18 mouse cellular contexts compared by ENCODE assay signal in genomic region chr6:100301410-100302108, GRCm38 (mm10). TPM values are rescaled to one million over a fixed set of nuclear protein-coding genes. Genes with fewer than 3 reads are reported as not detected.
DNase-seq lines count a peak whose midpoint lies in the region; ATAC-seq and TF ChIP-seq lines count a peak whose summit lies in the region.
"Had no signal": no experiment of that assay in that cellular context is flagged by ENCODE, and none has a peak within 500 bp of the region (broad histone marks: within the 10 kb centered on the region; RNA-seq: fewer than 3 reads in every experiment).

No protein-coding gene starts in this region.

- H3K36me3 ChIP-seq in embryonic facial prominence, embryonic 12.5 days: no peaks in the 10 kb centered on the region
- no peaks in the 10 kb centered on the region for H3K36me3 ChIP-seq in liver, embryonic 14.5 days (replicated peaks; ENCODE audit: control insufficient read depth, insufficient read depth, low read depth)
- no peaks in the 10 kb centered on the region for H3K36me3 ChIP-seq in forebrain, embryonic 14.5 days (ENCODE audit: control insufficient read depth, insufficient read depth, low read length)
- H3K36me3 ChIP-seq: limb, embryonic 12.5 days; neural tube, embryonic 13.5 days had no signal

- 56% methylated on average over 8 of the region's 8 CpGs for WGBS in embryonic facial prominence, embryonic 12.5 days
- WGBS in liver, embryonic 14.5 days (ENCODE audit: insufficient replicate concordance): 36% methylated on average over 8 of the region's 8 CpGs
- 71% methylated on average over 8 of the region's 8 CpGs for WGBS in forebrain, embryonic 14.5 days

- peak; percentile 30 for DNase-seq in gastrocnemius, postnatal 10 days
- DNase-seq in gastrocnemius, postnatal 36 days: no peak
- peak; percentile 22 for DNase-seq in kidney, postnatal 14 days
- no peak for DNase-seq in kidney, adult 9 months
- DNase-seq in liver, embryonic 14.5 days (ENCODE audit: low read depth in 3 of 3, low spot score in 3 of 3): no peak
- no peak for DNase-seq in forebrain, embryonic 14.5 days (ENCODE audit: low spot score)
- DNase-seq: adrenal gland, adult 2 months; cerebellum, postnatal 14 days; heart, adult 2 months; kidney, adult 18-20 months; lung, postnatal 14 days; thymus, postnatal 14 days had no signal

- no peak overlapping the region for H3K4me3 ChIP-seq in embryonic facial prominence, embryonic 12.5 days
- no peak overlapping the region for H3K4me3 ChIP-seq in liver, embryonic 14.5 days (ENCODE audit: insufficient read depth in 1 of 2, low read depth in 2 of 2, low read length in 2 of 2)
- no peak overlapping the region for H3K4me3 ChIP-seq in forebrain, embryonic 14.5 days (ENCODE audit: low read depth, low read length)
- H3K4me3 ChIP-seq: erythroblast, embryonic 14.5 days; heart, adult 2 months; limb, embryonic 12.5 days; neural tube, embryonic 13.5 days had no signal

- no peak overlapping the region for H3K4me2 ChIP-seq in embryonic facial prominence, embryonic 12.5 days (replicated peaks)
- H3K4me2 ChIP-seq in liver, embryonic 14.5 days (ENCODE audit: low read depth): no peak overlapping the region
- no peak overlapping the region for H3K4me2 ChIP-seq in forebrain, embryonic 14.5 days (ENCODE audit: low read length)
- H3K4me2 ChIP-seq: hindbrain, embryonic 14.5 days; limb, embryonic 12.5 days; neural tube, embryonic 13.5 days had no signal

- no peak for TF ChIP-seq EP300 in liver, embryonic 14.5 days (IDR thresholded peaks at IDR 0.05; ENCODE audit: low read depth)

- H3K27me3 ChIP-seq in embryonic facial prominence, embryonic 12.5 days: peaks cover 9% of the 10 kb centered on the region; the same call in 1 of the 2 replicates
- no peaks in the 10 kb centered on the region for H3K27me3 ChIP-seq in liver, embryonic 14.5 days (ENCODE audit: control insufficient read depth, insufficient read depth, low read length)
- no peaks in the 10 kb centered on the region for H3K27me3 ChIP-seq in forebrain, embryonic 14.5 days (replicated peaks; ENCODE audit: control insufficient read depth, insufficient read depth, low read length)

- ATAC-seq in embryonic facial prominence, embryonic 12.5 days (ENCODE audit: insufficient number of reproducible peaks, insufficient read depth, low FRiP score, low TSS enrichment): no peak
- peak; percentile 58 for ATAC-seq in liver, embryonic 14.5 days (ENCODE audit: insufficient read depth)
- ATAC-seq in forebrain, embryonic 14.5 days: no peak
- ATAC-seq: forebrain, embryonic 16.5 days had no signal

- intact Hi-C loops in gastrocnemius, postnatal 36 days (cut with DNase I): no loop called here

- no peak for TF ChIP-seq CTCF in liver, embryonic 14.5 days (IDR thresholded peaks at IDR 0.05; ENCODE audit: low read depth)

- no peak overlapping the region for H3K27ac ChIP-seq in embryonic facial prominence, embryonic 12.5 days
- no peak overlapping the region for H3K27ac ChIP-seq in liver, embryonic 14.5 days
- H3K27ac ChIP-seq in forebrain, embryonic 14.5 days (ENCODE audit: low read depth, low read length): no peak overlapping the region
- H3K27ac ChIP-seq: heart, adult 2 months; hindbrain, embryonic 14.5 days; limb, embryonic 12.5 days; neural tube, embryonic 13.5 days had no signal

- H3K9ac ChIP-seq in embryonic facial prominence, embryonic 12.5 days: 0 out of 2 replicates have a peak overlapping the region, but pooled peaks have one; percentile 15
- no peak overlapping the region for H3K9ac ChIP-seq in liver, embryonic 14.5 days (replicated peaks)
- H3K9ac ChIP-seq in forebrain, embryonic 14.5 days (ENCODE audit: low read length): no peak overlapping the region
- H3K9ac ChIP-seq: hindbrain, embryonic 14.5 days; limb, embryonic 12.5 days; neural tube, embryonic 13.5 days had no signal

- H3K9me3 ChIP-seq in embryonic facial prominence, embryonic 12.5 days: no peaks in the 10 kb centered on the region
- no peaks in the 10 kb centered on the region for H3K9me3 ChIP-seq in liver, embryonic 14.5 days (ENCODE audit: control insufficient read depth, low read length)
- no peaks in the 10 kb centered on the region for H3K9me3 ChIP-seq in forebrain, embryonic 14.5 days (replicated peaks; ENCODE audit: control insufficient read depth, low read length)
- H3K9me3 ChIP-seq: limb, embryonic 12.5 days; neural tube, embryonic 13.5 days had no signal

- H3K4me1 ChIP-seq in embryonic facial prominence, embryonic 12.5 days: peaks cover 5% of the 10 kb centered on the region
- H3K4me1 ChIP-seq in liver, embryonic 14.5 days (replicated peaks; ENCODE audit: control insufficient read depth in 2 of 2, insufficient read depth in 2 of 2, low read length in 1 of 2): peaks cover 0 to 9% of the 10 kb centered on the region in 2 experiments; a peak in 1 of 4 replicates
- H3K4me1 ChIP-seq in forebrain, embryonic 14.5 days (ENCODE audit: control insufficient read depth, insufficient read depth, low read length): no peaks in the 10 kb centered on the region
- H3K4me1 ChIP-seq: neural tube, embryonic 13.5 days had no signal

RNA-seq across cellular contexts. Expression of gene Rybp, which starts 14.3 kb away (rescaled TPM):
- total RNA-seq in gastrocnemius, postnatal 10 days (2021): 1 to 10 TPM; 7.6 to 8.7 TPM
- 1 to 10 TPM; 4.3 to 5.0 TPM for total RNA-seq in gastrocnemius, postnatal 36 days (2021)
- 25.3 and 25.7 TPM in 2 replicates for polyA plus RNA-seq in embryonic facial prominence, embryonic 12.5 days (2016; fragmentation: Nextera tagmentation; extraction: Ambion mirVana)
- polyA plus RNA-seq in liver, embryonic 14.5 days (2012; rRNA removed): 5.1 and 10.7 TPM in 2 replicates
- 3.2 and 3.5 TPM in 2 replicates for polyA plus RNA-seq in liver, embryonic 14.5 days (2014; fragmentation: Nextera tagmentation; extraction: Ambion mirVana)
- 16.7 and 16.9 TPM in 2 replicates for polyA plus RNA-seq in forebrain, embryonic 14.5 days (2014; fragmentation: Nextera tagmentation; extraction: Ambion mirVana)

Comparison
In these comparisons a context has a peak if more than half of its experiments do, and no peak if none do; other contexts are left out.
1. DNase-seq: peak in gastrocnemius, postnatal 10 days (single experiment) and kidney, postnatal 14 days (single experiment); none in gastrocnemius, postnatal 36 days (0 of 2), kidney, adult 9 months (single experiment), liver, embryonic 14.5 days (0 of 3) and forebrain, embryonic 14.5 days (single experiment).